Mouse (Mus musculus): ENCODE results near the gene March4.

- no peak for TF ChIP-seq GATA1 (IDR thresholded peaks at IDR 0.05; ENCODE audit: low read length)
- TF ChIP-seq TAL1 (IDR thresholded peaks at IDR 0.05; ENCODE audit: low read length) = no peak
These were observed 125.6 kb downstream of the March4 start for GRCm38 (mm10) chr1:72411108-72411507.
